Mouse (Mus musculus) forelimb bud, embryonic 11.5 days (tissue): ENCODE results near the gene Ticrr.

Experiments
- DNase-seq: peaks from one replicate; pipeline ENCODE4 v3.0.0-alpha.2; 2012; ENCODE audit warnings: low read depth, low spot score

Gene Ticrr

DNA sequence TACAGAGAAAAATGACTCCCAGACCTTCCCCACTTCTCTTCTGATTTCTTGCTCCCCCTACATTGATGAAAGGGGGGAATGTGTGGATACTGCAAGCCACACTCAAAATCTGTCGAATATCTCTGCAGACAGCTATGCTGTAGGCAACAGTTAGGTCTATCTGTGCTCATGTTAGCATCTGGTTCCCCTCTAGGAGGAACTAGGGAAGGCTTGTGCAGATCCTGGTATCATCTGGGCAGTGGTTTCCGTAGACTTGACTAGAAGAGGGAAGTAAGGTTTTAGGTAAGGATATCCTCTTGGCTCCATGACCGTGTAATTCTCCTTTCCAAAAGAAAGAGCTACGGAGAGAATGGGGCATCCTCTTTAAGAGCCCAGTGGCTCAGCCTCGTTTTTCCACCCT lies 84.6 kb downstream of the Ticrr start:
- DNase-seq, result no peak

DNA sequence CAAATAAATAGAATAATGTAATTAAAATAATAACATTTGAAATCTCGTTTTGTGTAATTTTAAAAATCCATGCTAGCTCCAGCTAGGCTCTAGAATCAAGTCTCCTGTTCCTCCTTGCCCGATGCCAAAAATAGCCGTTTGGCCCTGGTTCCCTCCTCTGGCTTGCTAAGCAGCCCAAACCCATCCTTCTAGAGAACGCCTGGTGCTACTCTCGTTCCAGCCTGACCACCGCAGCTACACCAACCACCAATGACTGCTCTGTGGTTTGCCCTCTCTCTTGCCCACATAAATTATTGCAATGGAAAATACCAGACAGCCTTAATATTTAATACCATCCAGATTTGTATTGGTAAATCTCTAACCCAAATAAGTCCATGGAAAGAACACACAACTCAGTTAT lies 87.7 kb downstream of the Ticrr start:
- no peak for DNase-seq
